Mouse (Mus musculus): ENCODE results near the gene Fos. TPM values are rescaled to one million over a fixed set of nuclear protein-coding genes. Genes with fewer than 3 reads are reported as not detected.

Fos gene
- polyA plus RNA-seq (2015; fragmentation: Nextera tagmentation; extraction: Ambion mirVana): 1.1 and 1.2 TPM in 2 replicates

DNA sequence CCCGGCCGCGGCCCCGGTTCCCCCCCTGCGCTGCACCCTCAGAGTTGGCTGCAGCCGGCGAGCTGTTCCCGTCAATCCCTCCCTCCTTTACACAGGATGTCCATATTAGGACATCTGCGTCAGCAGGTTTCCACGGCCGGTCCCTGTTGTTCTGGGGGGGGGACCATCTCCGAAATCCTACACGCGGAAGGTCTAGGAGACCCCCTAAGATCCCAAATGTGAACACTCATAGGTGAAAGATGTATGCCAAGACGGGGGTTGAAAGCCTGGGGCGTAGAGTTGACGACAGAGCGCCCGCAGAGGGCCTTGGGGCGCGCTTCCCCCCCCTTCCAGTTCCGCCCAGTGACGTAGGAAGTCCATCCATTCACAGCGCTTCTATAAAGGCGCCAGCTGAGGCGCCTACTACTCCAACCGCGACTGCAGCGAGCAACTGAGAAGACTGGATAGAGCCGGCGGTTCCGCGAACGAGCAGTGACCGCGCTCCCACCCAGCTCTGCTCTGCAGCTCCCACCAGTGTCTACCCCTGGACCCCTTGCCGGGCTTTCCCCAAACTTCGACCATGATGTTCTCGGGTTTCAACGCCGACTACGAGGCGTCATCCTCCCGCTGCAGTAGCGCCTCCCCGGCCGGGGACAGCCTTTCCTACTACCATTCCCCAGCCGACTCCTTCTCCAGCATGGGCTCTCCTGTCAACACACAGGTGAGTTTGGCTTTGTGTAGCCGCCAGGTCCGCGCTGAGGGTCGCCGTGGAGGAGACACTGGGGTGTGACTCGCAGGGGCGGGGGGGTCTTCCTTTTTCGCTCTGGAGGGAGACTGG is at the start of gene Fos:
Gene Fos, plus strand, starts transcription at position 410 of the 817 bp plus-strand sequence.
- no peaks in the 10 kb centered on the region for H3K9me3 ChIP-seq (replicated peaks)
- peaks cover 30% of the 10 kb centered on the region for H3K27me3 ChIP-seq
- under 1% methylated on average over 54 of the region's 56 CpGs for WGBS
- no peaks in the 10 kb centered on the region for H3K36me3 ChIP-seq (ENCODE audit: poor library complexity, severe bottlenecking)
- peak within 1 kb of the TSS; percentile 54 for H3K4me3 ChIP-seq
- H3K9ac ChIP-seq: peak within 1 kb of the TSS; percentile 62
- ATAC-seq: peak; percentile 89
- peak within 1 kb of the TSS; percentile 14 for H3K27ac ChIP-seq
- H3K4me2 ChIP-seq: peak within 1 kb of the TSS; percentile 100
- H3K4me1 ChIP-seq: peaks cover 40% of the 10 kb centered on the region

- no peaks in the 10 kb centered on the region for H3K27me3 ChIP-seq
- H3K4me3 ChIP-seq: no peak overlapping the region
- no peaks in the 10 kb centered on the region for H3K9me3 ChIP-seq (replicated peaks)
- ATAC-seq: no peak
- no peaks in the 10 kb centered on the region for H3K36me3 ChIP-seq (ENCODE audit: poor library complexity, severe bottlenecking)
- no peak overlapping the region for H3K27ac ChIP-seq
- 93% methylated on average over 11 of the region's 11 CpGs for WGBS
- peaks cover 8% of the 10 kb centered on the region for H3K4me1 ChIP-seq
- no peak overlapping the region for H3K4me2 ChIP-seq
- no peak overlapping the region for H3K9ac ChIP-seq
These were observed 48.0 kb upstream of the Fos start for GRCm38 (mm10) chr12:85425721-85426120.

DNA sequence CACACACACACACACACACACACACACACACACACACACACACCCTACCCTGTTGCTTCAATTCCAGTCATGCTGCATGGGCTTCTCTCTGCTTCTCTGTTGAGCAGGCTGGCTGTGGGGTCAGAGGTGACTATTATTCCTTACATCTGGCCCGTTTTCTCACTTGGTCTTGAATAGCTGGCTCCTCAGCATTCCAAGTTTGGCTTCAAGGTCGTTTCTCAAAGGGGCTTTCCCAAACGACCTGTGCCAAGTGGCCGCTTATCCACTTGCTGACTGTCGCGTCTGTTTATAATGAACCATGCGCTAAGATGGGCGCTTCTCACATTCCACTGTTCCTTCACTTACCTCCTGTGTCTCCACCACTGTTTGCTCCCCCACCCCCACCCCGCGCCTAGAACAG is 47.6 kb upstream of the Fos start:
- H3K27ac ChIP-seq: no peak overlapping the region
- no peak overlapping the region for H3K4me2 ChIP-seq
- H3K9ac ChIP-seq: no peak overlapping the region
- WGBS: 50% methylated on average over 10 of the region's 10 CpGs
- no peak for ATAC-seq
- H3K9me3 ChIP-seq (replicated peaks): no peaks in the 10 kb centered on the region
- H3K27me3 ChIP-seq: no peaks in the 10 kb centered on the region
- H3K4me3 ChIP-seq: no peak overlapping the region
- no peaks in the 10 kb centered on the region for H3K36me3 ChIP-seq (ENCODE audit: poor library complexity, severe bottlenecking)
- H3K4me1 ChIP-seq: peaks cover 8% of the 10 kb centered on the region

DNA sequence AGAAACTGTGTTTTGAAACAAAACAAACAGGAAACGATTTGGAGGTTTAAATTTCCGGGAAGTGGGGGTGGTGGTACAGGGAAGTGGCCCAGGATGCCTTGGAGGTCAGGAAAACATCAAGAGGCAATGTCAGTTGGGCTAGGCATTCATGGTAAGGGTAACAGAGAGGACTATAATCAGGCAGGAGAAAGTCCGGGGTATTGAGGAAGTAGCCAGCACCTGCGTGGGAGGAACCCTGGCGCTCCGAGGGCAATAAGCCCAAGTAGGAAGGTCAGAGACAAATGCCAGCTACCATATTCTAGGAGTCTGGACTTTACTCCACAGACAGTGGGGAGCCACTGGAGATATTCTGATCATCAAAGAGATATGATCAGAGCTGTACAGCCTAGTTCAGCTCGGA is 45.9 kb upstream of the Fos start:
- Histone ChIP-seq H3K4me1 (peaks cover 8% of the 10 kb centered on the region), H3K4me2 (no peak overlapping the region), H3K27ac (no peak overlapping the region), H3K36me3 (ENCODE audit: poor library complexity, severe bottlenecking) (no peaks in the 10 kb centered on the region), H3K27me3 (no peaks in the 10 kb centered on the region), H3K4me3 (no peak overlapping the region), H3K9ac (no peak overlapping the region), H3K9me3 (replicated peaks) (no peaks in the 10 kb centered on the region)
- WGBS: 90% methylated on average over 7 of the region's 7 CpGs
- ATAC-seq: no peak

DNA sequence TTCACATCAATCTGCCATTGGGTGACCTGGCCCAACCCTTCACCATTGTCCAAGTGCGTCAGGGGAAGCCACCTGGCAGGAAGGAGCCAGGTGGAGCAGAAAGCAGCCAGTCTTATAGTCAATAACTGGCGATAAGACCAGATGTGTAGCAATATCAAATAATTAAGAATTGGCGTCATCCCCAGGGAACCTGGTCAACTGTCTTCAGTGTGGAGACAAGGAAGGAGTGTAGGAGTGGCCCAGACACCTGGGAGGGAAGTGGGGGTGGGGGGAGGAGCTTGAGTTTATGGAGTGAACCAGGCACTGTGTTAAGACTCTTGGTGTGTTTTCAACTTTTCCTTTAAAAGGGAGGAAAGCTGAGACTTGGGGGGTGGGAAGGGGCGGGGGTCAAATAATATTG is 43.7 kb upstream of the Fos start:
- no peak for ATAC-seq
- H3K27me3 ChIP-seq: no peaks in the 10 kb centered on the region
- H3K36me3 ChIP-seq (ENCODE audit: poor library complexity, severe bottlenecking): no peaks in the 10 kb centered on the region
- H3K27ac ChIP-seq: no peak overlapping the region
- H3K4me1 ChIP-seq: peaks cover 19% of the 10 kb centered on the region
- H3K9ac ChIP-seq: no peak overlapping the region
- H3K9me3 ChIP-seq (replicated peaks): no peaks in the 10 kb centered on the region
- no peak overlapping the region for H3K4me2 ChIP-seq
- H3K4me3 ChIP-seq: no peak overlapping the region
- WGBS: 81% methylated on average over 4 of the region's 4 CpGs

DNA sequence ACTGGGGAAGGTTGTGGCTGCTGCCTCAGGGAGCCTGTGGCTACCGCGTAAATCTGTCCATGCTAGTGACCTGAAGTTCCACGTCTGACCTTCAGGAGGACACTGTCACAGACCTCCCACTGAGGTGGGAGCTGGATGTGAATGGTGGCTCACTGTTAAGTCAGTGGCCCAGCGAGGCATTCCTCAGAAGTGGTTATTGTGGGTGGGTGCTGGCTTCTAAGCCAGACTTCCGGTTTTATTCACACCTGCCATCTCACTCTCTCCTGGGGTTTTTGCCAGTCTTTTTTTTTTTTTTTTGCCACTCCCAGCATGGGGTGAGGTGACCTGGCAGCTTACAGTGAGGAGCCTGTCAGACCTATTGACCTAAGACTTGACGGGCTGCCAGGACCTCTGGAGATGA is 43.3 kb upstream of the Fos start:
- Histone ChIP-seq H3K27ac (no peak overlapping the region), H3K36me3 (ENCODE audit: poor library complexity, severe bottlenecking) (no peaks in the 10 kb centered on the region), H3K4me1 (peaks cover 22% of the 10 kb centered on the region), H3K27me3 (no peaks in the 10 kb centered on the region), H3K4me3 (no peak overlapping the region), H3K4me2 (no peak overlapping the region), H3K9ac (no peak overlapping the region), H3K9me3 (replicated peaks) (no peaks in the 10 kb centered on the region)
- 68% methylated on average over 6 of the region's 6 CpGs for WGBS
- no peak for ATAC-seq

DNA sequence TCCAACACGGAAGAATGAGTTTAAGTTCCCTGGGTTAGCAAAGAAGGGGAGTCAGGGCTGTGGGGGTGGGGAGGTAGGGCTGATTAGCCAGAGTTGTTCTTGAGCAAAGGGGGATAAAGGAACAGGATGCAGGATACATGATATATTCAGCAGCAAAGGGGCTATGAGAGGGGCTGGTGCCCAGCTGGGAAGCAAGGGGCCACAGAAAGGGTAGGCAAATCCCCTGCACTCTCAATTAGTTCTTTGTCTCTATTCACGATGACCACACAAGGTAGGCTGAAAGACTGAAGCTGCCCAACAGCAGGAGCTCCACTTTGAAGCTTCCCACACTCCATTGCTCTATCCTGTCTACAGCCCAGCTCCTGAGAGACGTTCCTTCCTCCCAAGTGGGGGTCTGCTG is 39.8 kb upstream of the Fos start:
- ATAC-seq: no peak

DNA sequence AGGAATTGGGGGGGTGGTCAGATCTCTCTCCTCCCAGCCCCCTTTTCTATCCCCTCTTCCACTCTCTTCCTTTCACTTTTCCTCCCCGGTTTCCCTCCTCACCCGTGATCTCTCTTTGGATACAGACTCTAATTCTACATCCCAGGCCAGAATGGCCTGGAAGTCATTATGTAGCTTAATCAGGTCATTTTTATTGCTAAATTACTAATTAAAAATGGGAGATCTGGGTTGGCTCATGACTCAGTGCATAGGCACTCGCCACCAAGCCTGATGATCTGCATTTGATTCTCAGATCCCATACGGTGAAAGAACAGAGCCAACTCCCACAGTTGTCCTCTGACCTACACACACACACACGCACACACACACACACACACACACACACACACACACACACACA is 39.2 kb upstream of the Fos start:
- no peak overlapping the region for H3K9ac ChIP-seq
- ATAC-seq: no peak
- WGBS: 47% methylated on average over 5 of the region's 5 CpGs
- no peak overlapping the region for H3K4me2 ChIP-seq
- no peaks in the 10 kb centered on the region for H3K9me3 ChIP-seq (replicated peaks)
- no peaks in the 10 kb centered on the region for H3K36me3 ChIP-seq (ENCODE audit: poor library complexity, severe bottlenecking)
- no peaks in the 10 kb centered on the region for H3K27me3 ChIP-seq
- no peak overlapping the region for H3K4me3 ChIP-seq
- peaks cover 40% of the 10 kb centered on the region for H3K4me1 ChIP-seq
- no peak overlapping the region for H3K27ac ChIP-seq

More for the DNA sequence above, 39.8 kb upstream of the Fos start:
- Histone ChIP-seq H3K4me2 (no peak overlapping the region), H3K27ac (no peak overlapping the region), H3K9ac (no peak overlapping the region; the same call in 1 of the 2 replicates), H3K27me3 (no peaks in the 10 kb centered on the region), H3K4me1 (peaks cover 40% of the 10 kb centered on the region), H3K9me3 (replicated peaks) (no peaks in the 10 kb centered on the region), H3K4me3 (no peak overlapping the region), H3K36me3 (ENCODE audit: poor library complexity, severe bottlenecking) (no peaks in the 10 kb centered on the region)
- 4% methylated on average over 3 of the region's 3 CpGs for WGBS

DNA sequence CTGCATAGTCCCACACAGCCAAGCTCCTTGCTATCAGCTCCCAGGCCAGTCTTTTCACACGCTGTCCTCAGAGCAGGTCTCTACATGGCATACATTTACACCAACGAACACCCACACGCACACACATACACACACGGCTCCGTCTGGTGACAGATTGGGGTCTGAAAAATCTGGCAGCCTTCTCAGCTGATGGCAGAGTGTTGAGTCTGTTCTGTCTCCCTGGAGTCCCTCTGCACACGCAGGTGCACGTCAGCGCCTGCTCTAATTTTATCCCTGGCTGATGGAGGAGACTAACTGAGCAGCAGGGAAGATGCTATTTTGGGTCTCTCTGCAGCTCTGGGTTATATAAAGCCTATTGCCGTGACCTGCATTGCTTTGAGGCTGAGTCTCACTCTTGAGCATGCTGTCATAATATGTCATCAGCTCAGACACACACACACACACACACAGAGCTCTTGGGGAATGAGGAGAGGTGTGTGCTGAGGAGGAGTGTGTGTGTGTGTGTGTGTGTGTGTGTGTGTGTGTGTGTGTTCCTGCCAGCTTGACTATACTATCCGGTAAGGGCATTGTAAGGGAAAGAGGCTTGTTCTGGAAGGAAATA is 37.6 kb upstream of the Fos start:
- peaks cover 40% of the 10 kb centered on the region for H3K4me1 ChIP-seq
- ATAC-seq: peak; percentile 91
- H3K27ac ChIP-seq: peak overlapping the region; percentile 68
- H3K4me3 ChIP-seq: no peak overlapping the region
- H3K9ac ChIP-seq: 0 out of 2 replicates have a peak overlapping the region, but pooled peaks have one; percentile 0
- H3K4me2 ChIP-seq: no peak overlapping the region
- 52% methylated on average over 10 of the region's 10 CpGs for WGBS
- H3K9me3 ChIP-seq (replicated peaks): no peaks in the 10 kb centered on the region
- H3K27me3 ChIP-seq: no peaks in the 10 kb centered on the region
- no peaks in the 10 kb centered on the region for H3K36me3 ChIP-seq (ENCODE audit: poor library complexity, severe bottlenecking)

DNA sequence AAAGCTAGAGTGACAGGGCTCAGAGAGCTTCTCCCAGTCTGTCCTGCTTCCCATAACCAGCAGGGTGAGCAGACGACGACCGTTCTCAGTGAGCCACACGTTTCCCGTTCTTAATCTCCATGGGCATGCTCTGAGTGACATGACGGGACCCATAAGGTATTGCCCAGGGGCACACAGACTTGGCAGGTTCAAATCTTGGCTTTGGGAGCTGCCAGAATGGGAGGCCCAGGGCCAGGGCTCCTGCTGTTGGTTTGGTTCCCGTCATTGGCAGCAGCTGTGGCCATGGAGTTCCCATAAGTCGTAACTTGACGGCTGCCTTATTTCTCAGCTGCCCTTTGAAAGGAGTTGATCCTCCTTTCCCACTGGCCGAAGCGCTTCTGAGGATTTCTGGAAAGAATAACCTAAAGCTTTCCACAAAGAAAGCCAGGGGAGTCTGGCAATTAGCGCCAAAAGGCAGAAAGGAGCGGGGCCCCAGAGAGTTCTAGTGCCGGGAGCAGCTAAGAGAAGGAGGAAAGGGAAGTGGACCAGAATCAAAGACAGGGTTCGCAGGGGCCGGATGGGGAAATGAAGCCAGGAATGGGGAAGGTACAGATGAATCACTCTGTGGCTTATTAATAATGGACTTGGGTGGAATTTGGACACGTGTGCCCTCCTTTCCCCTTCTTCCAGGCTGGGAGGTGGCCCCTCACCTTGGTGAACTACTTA is 36.4 kb upstream of the Fos start:
- Histone ChIP-seq H3K36me3 (ENCODE audit: poor library complexity, severe bottlenecking) (no peaks in the 10 kb centered on the region), H3K27ac (peak overlapping the region; percentile 40; the same call in 1 of the 2 replicates), H3K4me1 (peaks cover 40% of the 10 kb centered on the region), H3K27me3 (no peaks in the 10 kb centered on the region), H3K4me2 (peak overlapping the region; percentile 7; the same call in 1 of the 2 replicates), H3K9me3 (replicated peaks) (no peaks in the 10 kb centered on the region), H3K9ac (no peak overlapping the region), H3K4me3 (no peak overlapping the region)
- peak; percentile 48; the same call in 1 of the 2 replicates for ATAC-seq
- WGBS: 13% methylated on average over 17 of the region's 17 CpGs

- H3K27me3 ChIP-seq: no peaks in the 10 kb centered on the region
- H3K4me2 ChIP-seq: no peak overlapping the region
- H3K36me3 ChIP-seq (ENCODE audit: poor library complexity, severe bottlenecking): no peaks in the 10 kb centered on the region
- H3K27ac ChIP-seq: no peak overlapping the region
- no peak for ATAC-seq
- H3K9me3 ChIP-seq (replicated peaks): no peaks in the 10 kb centered on the region
- no peak overlapping the region for H3K9ac ChIP-seq
- no peak overlapping the region for H3K4me3 ChIP-seq
- H3K4me1 ChIP-seq: no peaks in the 10 kb centered on the region
- 96% methylated on average over 1 of the region's 1 CpGs for WGBS
These were observed 30.2 kb upstream of the Fos start for GRCm38 (mm10) chr12:85443456-85443855.

- WGBS: 69% methylated on average over 6 of the region's 6 CpGs
- no peak overlapping the region for H3K4me3 ChIP-seq
- no peaks in the 10 kb centered on the region for H3K9me3 ChIP-seq (replicated peaks)
- H3K4me1 ChIP-seq: no peaks in the 10 kb centered on the region
- no peak for ATAC-seq
- H3K36me3 ChIP-seq (ENCODE audit: poor library complexity, severe bottlenecking): no peaks in the 10 kb centered on the region
- H3K27ac ChIP-seq: no peak overlapping the region
- no peak overlapping the region for H3K9ac ChIP-seq
- H3K27me3 ChIP-seq: no peaks in the 10 kb centered on the region
- no peak overlapping the region for H3K4me2 ChIP-seq
These were observed 29.0 kb upstream of the Fos start for GRCm38 (mm10) chr12:85444646-85445045.
